Mouse (Mus musculus): ENCODE measurements around the gene Gm28043. TPM values are rescaled to one million over a fixed set of nuclear protein-coding genes. Genes with fewer than 3 reads are reported as not detected.

Gene Gm28043
- polyA plus RNA-seq, 1 experiment from 2014 or later: 3.4 TPM

GRCm38 (mm10) chr17:29730510-29731265 is 116.0 kb downstream of the Gm28043 start:
- Histone ChIP-seq H3K9me3 (ENCODE audit: control insufficient read depth, low read length) (no peaks in the 10 kb centered on the region), H3K36me3 (ENCODE audit: control insufficient read depth, insufficient read depth, low read length) (no peaks in the 10 kb centered on the region), H3K4me1 (replicated peaks; ENCODE audit: control insufficient read depth, insufficient read depth, low read length) (no peaks in the 10 kb centered on the region), H3K9ac (ENCODE audit: low read length) (no peak overlapping the region), H3K27ac (ENCODE audit: low read depth) (no peak overlapping the region), H3K27me3 (replicated peaks; ENCODE audit: control insufficient read depth, insufficient read depth, low read length) (no peaks in the 10 kb centered on the region), H3K4me3 (ENCODE audit: low read depth, low read length) (no peak overlapping the region), H3K4me2 (ENCODE audit: low read length) (no peak overlapping the region)
- no peak for ATAC-seq (replicated peaks; ENCODE audit: low FRiP score, low TSS enrichment, low read depth)
- DNase-seq (ENCODE audit: low spot score): no peak
- 66% methylated on average over 13 of the region's 13 CpGs for WGBS

- Histone ChIP-seq H3K36me3 (ENCODE audit: control insufficient read depth, insufficient read depth, low read length) (no peaks in the 10 kb centered on the region), H3K4me2 (ENCODE audit: low read length) (no peak overlapping the region), H3K27me3 (replicated peaks; ENCODE audit: control insufficient read depth, insufficient read depth, low read length) (no peaks in the 10 kb centered on the region), H3K4me1 (replicated peaks; ENCODE audit: control insufficient read depth, insufficient read depth, low read length) (no peaks in the 10 kb centered on the region), H3K9ac (ENCODE audit: low read length) (no peak overlapping the region), H3K9me3 (ENCODE audit: control insufficient read depth, low read length) (no peaks in the 10 kb centered on the region), H3K4me3 (ENCODE audit: low read depth, low read length) (no peak overlapping the region), H3K27ac (ENCODE audit: low read depth) (no peak overlapping the region)
- DNase-seq (ENCODE audit: low spot score) (no peak), ATAC-seq (replicated peaks; ENCODE audit: low FRiP score, low TSS enrichment, low read depth) (no peak)
- 47% methylated on average over 12 of the region's 12 CpGs for WGBS
These were observed 116.7 kb downstream of the Gm28043 start for GRCm38 (mm10) chr17:29731266-29731952.

DNA sequence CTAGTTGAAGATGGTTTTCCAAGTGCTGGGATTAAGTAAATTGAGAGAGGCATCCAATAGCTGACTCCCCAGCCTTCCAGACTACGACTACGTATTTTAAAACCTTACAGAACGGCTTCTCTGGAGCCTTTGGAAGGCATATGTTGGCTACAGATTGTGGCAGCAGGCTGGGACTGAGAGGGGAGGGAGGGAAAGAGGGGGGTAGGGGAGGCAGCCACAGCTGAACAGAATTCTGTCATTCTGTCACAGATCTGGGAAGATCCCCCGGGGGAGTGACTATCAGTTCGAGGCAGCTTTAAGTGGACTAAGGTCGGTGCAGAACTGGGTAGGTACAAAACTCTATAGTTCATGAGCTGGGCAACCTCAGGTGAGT is 117.3 kb downstream of the Gm28043 start:
- WGBS: 71% methylated on average over 6 of the region's 6 CpGs
- ATAC-seq (replicated peaks; ENCODE audit: low FRiP score, low TSS enrichment, low read depth): no peak
- no peak overlapping the region for H3K9ac ChIP-seq (ENCODE audit: low read length)

DNA sequence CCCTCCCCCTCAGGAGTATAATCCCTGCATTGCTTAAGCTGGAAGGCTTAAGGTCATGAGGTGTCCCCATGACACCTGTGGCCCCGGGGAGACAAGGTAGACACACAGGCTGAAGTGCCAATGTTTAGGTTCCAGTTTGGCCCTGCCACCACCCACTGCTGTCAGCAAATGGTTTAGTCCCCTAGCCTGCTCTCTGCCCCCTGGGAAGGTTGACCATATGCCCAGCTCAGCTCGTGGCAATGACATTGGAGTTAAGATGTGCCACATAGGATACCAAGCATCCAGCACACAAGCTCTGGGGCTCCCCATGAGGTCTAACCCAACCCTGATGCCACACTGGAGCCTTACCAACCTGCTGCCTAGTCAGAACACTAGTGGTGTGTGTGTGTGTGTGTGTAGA is 117.8 kb downstream of the Gm28043 start:
- Histone ChIP-seq H3K4me3 (ENCODE audit: low read depth, low read length) (no peak overlapping the region), H3K9ac (ENCODE audit: low read length) (no peak overlapping the region), H3K4me2 (ENCODE audit: low read length) (no peak overlapping the region), H3K4me1 (replicated peaks; ENCODE audit: control insufficient read depth, insufficient read depth, low read length) (no peaks in the 10 kb centered on the region), H3K36me3 (ENCODE audit: control insufficient read depth, insufficient read depth, low read length) (no peaks in the 10 kb centered on the region), H3K27me3 (replicated peaks; ENCODE audit: control insufficient read depth, insufficient read depth, low read length) (no peaks in the 10 kb centered on the region), H3K27ac (ENCODE audit: low read depth) (no peak overlapping the region), H3K9me3 (ENCODE audit: control insufficient read depth, low read length) (no peaks in the 10 kb centered on the region)
- WGBS: 68% methylated on average over 2 of the region's 2 CpGs
- DNase-seq (ENCODE audit: low spot score) (no peak), ATAC-seq (replicated peaks; ENCODE audit: low FRiP score, low TSS enrichment, low read depth) (no peak)

More for the DNA sequence above, 117.3 kb downstream of the Gm28043 start:
- Histone ChIP-seq H3K27me3 (replicated peaks; ENCODE audit: control insufficient read depth, insufficient read depth, low read length) (no peaks in the 10 kb centered on the region), H3K36me3 (ENCODE audit: control insufficient read depth, insufficient read depth, low read length) (no peaks in the 10 kb centered on the region), H3K4me3 (ENCODE audit: low read depth, low read length) (no peak overlapping the region), H3K4me2 (ENCODE audit: low read length) (no peak overlapping the region), H3K9me3 (ENCODE audit: control insufficient read depth, low read length) (no peaks in the 10 kb centered on the region), H3K4me1 (replicated peaks; ENCODE audit: control insufficient read depth, insufficient read depth, low read length) (no peaks in the 10 kb centered on the region), H3K27ac (ENCODE audit: low read depth) (no peak overlapping the region)
- no peak for DNase-seq (ENCODE audit: low spot score)

DNA sequence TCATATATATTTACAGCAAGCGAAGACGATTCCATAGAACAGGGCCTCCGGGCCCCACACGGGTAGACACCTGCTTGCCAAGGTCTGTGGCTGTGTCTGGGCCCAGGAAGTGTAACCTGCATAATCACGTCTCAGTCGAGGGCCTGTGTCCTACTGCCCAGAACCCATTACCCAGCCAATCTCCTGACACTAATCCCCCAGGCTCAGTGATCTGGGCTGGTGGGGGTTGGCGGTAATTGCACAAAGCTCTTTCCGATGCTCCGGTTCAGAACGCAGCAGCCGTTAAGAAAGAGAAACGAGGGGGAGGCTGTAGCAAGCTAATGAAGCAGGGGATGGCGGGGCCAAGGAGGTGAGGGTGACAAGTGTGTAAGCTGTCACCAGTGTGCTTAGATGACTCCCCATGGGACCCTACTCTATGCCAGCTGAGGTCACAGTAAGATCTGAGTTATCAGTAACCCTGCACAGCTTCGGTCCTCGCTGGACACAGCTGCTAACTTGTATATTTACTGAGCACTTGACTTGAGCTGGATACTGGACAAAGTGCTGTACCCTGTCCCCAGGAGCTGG is 121.9 kb downstream of the Gm28043 start:
- Histone ChIP-seq H3K9me3 (ENCODE audit: control insufficient read depth, low read length) (no peaks in the 10 kb centered on the region), H3K9ac (ENCODE audit: low read length) (no peak overlapping the region), H3K4me1 (replicated peaks; ENCODE audit: control insufficient read depth, insufficient read depth, low read length) (peaks cover 9% of the 10 kb centered on the region; the same call in 1 of the 2 replicates), H3K27me3 (replicated peaks; ENCODE audit: control insufficient read depth, insufficient read depth, low read length) (no peaks in the 10 kb centered on the region), H3K4me2 (ENCODE audit: low read length) (no peak overlapping the region), H3K36me3 (ENCODE audit: control insufficient read depth, insufficient read depth, low read length) (no peaks in the 10 kb centered on the region), H3K27ac (ENCODE audit: low read depth) (no peak overlapping the region), H3K4me3 (ENCODE audit: low read depth, low read length) (no peak overlapping the region)
- 54% methylated on average over 15 of the region's 15 CpGs for WGBS
- DNase-seq (ENCODE audit: low spot score) (no peak), ATAC-seq (replicated peaks; ENCODE audit: low FRiP score, low TSS enrichment, low read depth) (no peak)

DNA sequence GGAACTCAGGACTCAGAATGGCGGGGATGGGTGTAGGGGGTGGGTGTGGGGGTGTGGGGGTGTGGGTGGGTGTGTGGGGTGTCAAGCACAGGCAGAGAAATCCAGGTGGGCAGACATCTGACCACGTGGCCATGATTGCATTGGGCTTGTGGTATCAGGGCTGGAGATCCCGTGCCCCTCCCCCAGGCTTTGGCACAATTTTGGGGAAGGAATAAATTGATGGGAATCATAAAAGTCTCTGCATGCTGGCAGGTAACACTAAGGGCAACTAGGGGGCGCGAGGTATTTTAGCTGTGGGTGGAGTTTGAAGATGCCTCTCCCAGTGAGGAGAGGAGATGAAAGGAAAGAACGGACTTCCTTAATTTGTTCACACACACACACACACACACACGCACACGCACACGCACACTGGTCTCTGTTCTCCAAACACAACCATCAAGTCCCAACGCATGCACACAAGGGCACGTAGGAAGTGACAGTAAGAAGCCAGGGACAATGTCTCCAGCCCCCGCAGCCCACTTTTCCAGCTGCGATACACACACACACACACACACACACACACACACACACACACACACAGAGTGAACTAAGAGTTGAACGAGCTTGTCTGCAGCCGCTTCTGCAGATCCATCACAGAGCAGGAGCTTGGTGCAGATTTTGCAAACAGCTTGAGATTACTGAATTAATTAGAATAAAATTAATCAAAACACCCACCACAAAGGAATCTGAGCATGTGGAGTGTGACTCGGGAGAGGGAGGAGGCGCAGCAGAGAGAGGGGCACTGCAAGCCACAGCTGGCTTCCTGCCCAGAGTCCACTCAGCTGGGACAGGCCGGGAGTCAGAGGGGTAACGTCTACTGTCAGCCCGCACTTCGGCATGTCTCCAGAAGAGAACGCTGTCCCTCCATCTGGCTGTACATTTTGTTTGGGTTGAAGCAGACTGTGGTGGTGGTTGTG is 123.5 kb downstream of the Gm28043 start:
- DNase-seq (ENCODE audit: low spot score) (peak; percentile 77), ATAC-seq (replicated peaks; ENCODE audit: low FRiP score, low TSS enrichment, low read depth) (no peak)
- Histone ChIP-seq H3K4me1 (replicated peaks; ENCODE audit: control insufficient read depth, insufficient read depth, low read length) (peaks cover 9% of the 10 kb centered on the region; the same call in 1 of the 2 replicates), H3K4me2 (ENCODE audit: low read length) (peak overlapping the region; percentile 36), H3K27me3 (replicated peaks; ENCODE audit: control insufficient read depth, insufficient read depth, low read length) (no peaks in the 10 kb centered on the region), H3K9ac (ENCODE audit: low read length) (0 out of 2 replicates have a peak overlapping the region, but pooled peaks have one; percentile 7), H3K9me3 (ENCODE audit: control insufficient read depth, low read length) (no peaks in the 10 kb centered on the region), H3K27ac (ENCODE audit: low read depth) (no peak overlapping the region), H3K4me3 (ENCODE audit: low read depth, low read length) (no peak overlapping the region), H3K36me3 (ENCODE audit: control insufficient read depth, insufficient read depth, low read length) (no peaks in the 10 kb centered on the region)
- WGBS: 36% methylated on average over 22 of the region's 22 CpGs

- Histone ChIP-seq H3K9me3 (ENCODE audit: control insufficient read depth, low read length) (no peaks in the 10 kb centered on the region), H3K27ac (ENCODE audit: low read depth) (no peak overlapping the region), H3K4me2 (ENCODE audit: low read length) (no peak overlapping the region), H3K4me1 (replicated peaks; ENCODE audit: control insufficient read depth, insufficient read depth, low read length) (peaks cover 9% of the 10 kb centered on the region), H3K9ac (ENCODE audit: low read length) (no peak overlapping the region), H3K36me3 (ENCODE audit: control insufficient read depth, insufficient read depth, low read length) (no peaks in the 10 kb centered on the region), H3K27me3 (replicated peaks; ENCODE audit: control insufficient read depth, insufficient read depth, low read length) (no peaks in the 10 kb centered on the region), H3K4me3 (ENCODE audit: low read depth, low read length) (no peak overlapping the region)
- ATAC-seq (replicated peaks; ENCODE audit: low FRiP score, low TSS enrichment, low read depth) (no peak), DNase-seq (ENCODE audit: low spot score) (no peak)
- 64% methylated on average over 6 of the region's 6 CpGs for WGBS
These were observed 132.8 kb downstream of the Gm28043 start for GRCm38 (mm10) chr17:29747466-29747865.

Data from intestine, embryonic 14.5 days (tissue).